Mouse (Mus musculus) left cerebral cortex, adult 8-10 months (tissue): ENCODE measurements at regions not wholly inside any gene's neighbourhood (a gene's known extent, or its start where the extent isn't known, plus 50 kb on each side); places are given as distances from the start of the nearest gene placed in this dataset.
"Not testable (repeated sequence)": the region's sequence is repeated elsewhere in the genome, so short reads cannot be mapped to it uniquely, and the experiment has no call there.

Experiments
- DNase-seq, 2 experiments: peaks; one replicate each; pipeline ENCODE4 v3.0.0; 2022; ENCODE audit warnings: low spot score in 2 of 2

- no peak for DNase-seq
These were observed 232.3 kb downstream of the Lpin1 start for GRCm38 (mm10) chr12:16378501-16378900.

GRCm38 (mm10) chr12:16374331-16374996 lies 236.3 kb downstream of the Lpin1 start:
- no peak for DNase-seq

GRCm38 (mm10) chr12:16370061-16370460 lies 240.7 kb downstream of the Lpin1 start:
- DNase-seq: no peak

- no peak for DNase-seq
These were observed 248.4 kb downstream of the Lpin1 start for GRCm38 (mm10) chr12:16362341-16362740.

- no peak for DNase-seq
These were observed 251.9 kb downstream of the Lpin1 start for GRCm38 (mm10) chr12:16358831-16359230.

GRCm38 (mm10) chr12:16354711-16355110 lies 256.1 kb downstream of the Lpin1 start:
- no peak for DNase-seq

- no peak for DNase-seq
These were observed 259.0 kb downstream of the Lpin1 start for GRCm38 (mm10) chr12:16351751-16352150.

- no peak for DNase-seq
These were observed 261.5 kb downstream of the Lpin1 start for GRCm38 (mm10) chr12:16349310-16349709.

GRCm38 (mm10) chr12:16344021-16344420 lies 266.7 kb downstream of the Lpin1 start:
- no peak for DNase-seq

GRCm38 (mm10) chr12:16342030-16342429 lies 268.7 kb downstream of the Lpin1 start:
- DNase-seq: not testable (repeated sequence)

GRCm38 (mm10) chr12:16331456-16331855 lies 279.3 kb downstream of the Lpin1 start:
- no peak for DNase-seq

GRCm38 (mm10) chr12:16329129-16329528 lies 281.6 kb downstream of the Lpin1 start:
- DNase-seq: no peak

- DNase-seq: no peak
These were observed 290.0 kb downstream of the Lpin1 start for GRCm38 (mm10) chr12:16320536-16321402.

- DNase-seq: no peak
These were observed 302.7 kb downstream of the Lpin1 start for GRCm38 (mm10) chr12:16308101-16308500.

- DNase-seq: no peak
These were observed 305.9 kb downstream of the Lpin1 start for GRCm38 (mm10) chr12:16304701-16305377.

GRCm38 (mm10) chr12:16285061-16285460 lies 325.7 kb downstream of the Lpin1 start:
- no peak for DNase-seq

GRCm38 (mm10) chr12:16279146-16279545 lies 331.6 kb downstream of the Lpin1 start:
- no peak for DNase-seq

GRCm38 (mm10) chr12:16277567-16278332 lies 333.0 kb downstream of the Lpin1 start:
- DNase-seq: no peak

GRCm38 (mm10) chr12:16277144-16277543 lies 333.6 kb downstream of the Lpin1 start:
- DNase-seq: no peak

- DNase-seq: no peak
These were observed 334.5 kb downstream of the Lpin1 start for GRCm38 (mm10) chr12:16276301-16276700.

- no peak for DNase-seq
These were observed 338.3 kb downstream of the Lpin1 start for GRCm38 (mm10) chr12:16272441-16272840.
